Mouse (Mus musculus) G1E (cell line): ENCODE data around the gene Irf5. TPM values are rescaled to one million over a fixed set of nuclear protein-coding genes. Genes with fewer than 3 reads are reported as not detected.

Experiments used
- ATAC-seq: 2 replicates; pipeline ENCODE4 v1.8.0; 2016; ENCODE audit warnings: mild to moderate bottlenecking; ENCODE audit not compliant: insufficient number of reproducible peaks, poor library complexity, low FRiP score, severe bottlenecking; ENCODE audit errors: extremely low read depth
- DNase-seq: peaks from one replicate; pipeline ENCODE4 v3.0.0; 2012; ENCODE audit warnings: low spot score
- H3K27me3 ChIP-seq: 2 replicates; pipeline ENCODE4 v1.6.1; 2012; ENCODE audit warnings: mild to moderate bottlenecking, low read length, inconsistent platforms; ENCODE audit not compliant: insufficient read depth
- H3K36me3 ChIP-seq: replicated peaks from 2 replicates; pipeline ENCODE3; 2012; ENCODE audit warnings: mild to moderate bottlenecking, inconsistent platforms
- H3K4me1 ChIP-seq: 2 replicates; pipeline ENCODE4 v1.6.1; 2012; ENCODE audit warnings: low read depth, low read length, inconsistent platforms, mixed read lengths; ENCODE audit not compliant: insufficient read depth
- H3K4me3 ChIP-seq: 2 replicates; pipeline ENCODE4 v1.5.1; 2012; ENCODE audit warnings: low read depth, mild to moderate bottlenecking, inconsistent platforms, low read length, moderate library complexity, mixed read lengths
- H3K9me3 ChIP-seq: replicated peaks from 2 replicates; pipeline ENCODE4 v1.6.1; 2012; ENCODE audit warnings: inconsistent platforms
- CTCF ChIP-seq: IDR thresholded peaks from 2 replicates; pipeline ENCODE4 v1.5.1; 2012; ENCODE audit warnings: low read depth, low read length, inconsistent platforms, mixed read lengths
- GATA1 ChIP-seq: IDR thresholded peaks from 2 replicates; pipeline ENCODE4 v1.6.1; 2012; ENCODE audit warnings: borderline replicate concordance, low read length, inconsistent platforms, mixed read lengths
- GATA2 ChIP-seq: IDR thresholded peaks from 2 replicates; pipeline ENCODE4 v1.6.1; 2012; ENCODE audit warnings: low read depth, low read length, inconsistent platforms, borderline replicate concordance
- POLR2AphosphoS5 ChIP-seq: IDR thresholded peaks from 2 replicates; pipeline ENCODE4 v1.6.1; 2012; ENCODE audit warnings: low read depth, low read length, inconsistent platforms; ENCODE audit not compliant: insufficient replicate concordance
- TAL1 ChIP-seq: conservative IDR thresholded peaks from 2 replicates; pipeline ENCODE4 v1.6.1; 2012; ENCODE audit warnings: low read depth, low read length, inconsistent platforms, mixed read lengths
- polyA plus RNA-seq: library from polyadenylated mRNA; stranded (reverse); fragments of >175 nt; gene quantifications from 2 replicates; pipeline ENCODE4 v1.2.3, GENCODE M21; 2012
- total RNA-seq, 2 experiments: library from RNA; stranded (forward) in 1 of 2; stranded (reverse) in 1 of 2; fragments of 200-1000 nt in 1 of 2; fragments of >200 nt in 1 of 2; fragmentation: Nextera tagmentation in 1 of 2; gene quantifications; 2 replicates each; pipeline ENCODE4 v1.2.3; 2014 to 2017

Gene Irf5
- total and polyA plus RNA-seq, 3 experiments, result 3.8 to 12.2 (median 6.4) TPM

- H3K4me3 ChIP-seq, result no peak overlapping the region
- ATAC-seq, result no peak
- no peaks in the 10 kb centered on the region for H3K36me3 ChIP-seq
- no peak for TF ChIP-seq CTCF
- DNase-seq, result no peak
- H3K4me1 ChIP-seq, result peaks cover 53% of the 10 kb centered on the region
- H3K9me3 ChIP-seq, result peaks cover 2% of the 10 kb centered on the region; the same call in 1 of the 2 replicates
- H3K27me3 ChIP-seq, result peaks cover 62% of the 10 kb centered on the region
These were observed 1.2 kb upstream of the Irf5 start for GRCm38 (mm10) chr6:29525256-29525655.

GRCm38 (mm10) chr6:29527361-29528164, 1.1 kb downstream of the Irf5 start:
- Histone ChIP-seq H3K4me1 (peaks cover 53% of the 10 kb centered on the region), H3K4me3 (no peak overlapping the region), H3K9me3 (peaks cover 2% of the 10 kb centered on the region; the same call in 1 of the 2 replicates), H3K27me3 (peaks cover 61% of the 10 kb centered on the region), H3K36me3 (no peaks in the 10 kb centered on the region)
- no peak for DNase-seq
- TF ChIP-seq GATA1, result no peak
- no peak for TF ChIP-seq POLR2AphosphoS5
- TF ChIP-seq TAL1, result no peak
- TF ChIP-seq GATA2, result no peak
- TF ChIP-seq CTCF, result no peak
- ATAC-seq, result no peak

GRCm38 (mm10) chr6:29528165-29528505, 1.7 kb downstream of the Irf5 start:
- Histone ChIP-seq H3K9me3 (peaks cover 2% of the 10 kb centered on the region; the same call in 1 of the 2 replicates), H3K36me3 (no peaks in the 10 kb centered on the region), H3K4me3 (no peak overlapping the region; the same call in 1 of the 2 replicates), H3K27me3 (peaks cover 56% of the 10 kb centered on the region), H3K4me1 (peaks cover 53% of the 10 kb centered on the region)
- TF ChIP-seq TAL1, result no peak
- TF ChIP-seq GATA1, result no peak
- no peak for TF ChIP-seq POLR2AphosphoS5
- TF ChIP-seq GATA2, result no peak
- no peak for TF ChIP-seq CTCF
- DNase-seq (no peak), ATAC-seq (no peak)

- TF ChIP-seq TAL1 (no peak), GATA2 (no peak), CTCF (no peak), GATA1 (no peak), POLR2AphosphoS5 (no peak)
- DNase-seq (peak; percentile 85), ATAC-seq (peak; percentile 71)
- peaks cover 51% of the 10 kb centered on the region for H3K4me1 ChIP-seq
- peak overlapping the region; percentile 67 for H3K4me3 ChIP-seq
- peaks cover 2% of the 10 kb centered on the region; the same call in 1 of the 2 replicates for H3K9me3 ChIP-seq
- H3K27me3 ChIP-seq, result peaks cover 50% of the 10 kb centered on the region
- H3K36me3 ChIP-seq, result peaks cover 1% of the 10 kb centered on the region
These were observed 2.4 kb downstream of the Irf5 start for GRCm38 (mm10) chr6:29528561-29529443.

- ATAC-seq, result peak; percentile 32; the same call in 1 of the 2 replicates
- DNase-seq, result no peak
- Histone ChIP-seq H3K4me1 (peaks cover 45% of the 10 kb centered on the region), H3K27me3 (peaks cover 47% of the 10 kb centered on the region), H3K9me3 (peaks cover 2% of the 10 kb centered on the region; the same call in 1 of the 2 replicates), H3K36me3 (peaks cover 8% of the 10 kb centered on the region), H3K4me3 (peak overlapping the region; percentile 67)
- TF ChIP-seq GATA1 (no peak), CTCF (no peak), POLR2AphosphoS5 (no peak), GATA2 (no peak), TAL1 (no peak)
These were observed 3.0 kb downstream of the Irf5 start for GRCm38 (mm10) chr6:29529444-29529820.

- no peak for TF ChIP-seq POLR2AphosphoS5
- no peak for TF ChIP-seq CTCF
- no peak for TF ChIP-seq TAL1
- TF ChIP-seq GATA1, result no peak
- TF ChIP-seq GATA2, result no peak
- Histone ChIP-seq H3K27me3 (peaks cover 46% of the 10 kb centered on the region), H3K36me3 (peaks cover 14% of the 10 kb centered on the region), H3K9me3 (peaks cover 2% of the 10 kb centered on the region; the same call in 1 of the 2 replicates), H3K4me3 (no peak overlapping the region), H3K4me1 (peaks cover 45% of the 10 kb centered on the region)
- DNase-seq, result no peak
- ATAC-seq, result no peak
These were observed 3.6 kb downstream of the Irf5 start for GRCm38 (mm10) chr6:29530050-29530449.
